Mouse (Mus musculus): Measurements from ENCODE around the gene Wbp2. TPM values are rescaled to one million over a fixed set of nuclear protein-coding genes. Genes with fewer than 3 reads are reported as not detected.

Wbp2 gene
- polyA plus RNA-seq, 1 experiment: 124 TPM

- peak overlapping the region; percentile 72 for H3K4me3 ChIP-seq (ENCODE audit: insufficient read depth, low read depth, low read length)
- peaks cover 8% of the 10 kb centered on the region; the same call in 1 of the 2 replicates for H3K4me1 ChIP-seq (ENCODE audit: control insufficient read depth, insufficient read depth, insufficient read length, low read length)
- peak overlapping the region; percentile 94 for H3K27ac ChIP-seq (replicated peaks; ENCODE audit: low read depth, low read length)
Observed at GRCm38 (mm10) chr11:116087194-116088130, 667 bp upstream of the Wbp2 start.

DNA sequence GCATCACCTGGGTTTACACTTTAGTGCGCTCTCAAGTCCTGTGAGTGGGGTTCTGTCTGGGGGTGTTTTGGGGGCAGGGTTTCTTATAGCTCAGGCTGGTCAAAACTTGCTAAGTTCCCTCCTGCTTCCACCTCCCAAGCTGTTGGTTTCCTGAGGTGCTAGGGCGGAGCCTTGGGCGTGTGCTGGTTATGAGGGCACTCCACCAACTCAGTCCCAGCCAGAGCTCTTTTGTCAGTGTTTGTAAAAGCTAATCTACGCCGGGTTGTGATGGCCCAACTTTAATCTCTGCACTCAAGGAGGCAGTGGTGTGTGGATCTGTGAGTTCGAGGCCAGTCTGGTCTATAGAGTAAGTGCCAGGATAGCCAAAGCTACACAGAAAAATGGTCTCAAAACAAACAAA lies 2.6 kb downstream of the Wbp2 start:
- Histone ChIP-seq H3K4me1 (ENCODE audit: control insufficient read depth, insufficient read depth, insufficient read length, low read length) (peaks cover 8% of the 10 kb centered on the region; the same call in 1 of the 2 replicates), H3K4me3 (ENCODE audit: insufficient read depth, low read depth, low read length) (no peak overlapping the region), H3K27ac (replicated peaks; ENCODE audit: low read depth, low read length) (no peak overlapping the region)

GRCm38 (mm10) chr11:116083096-116083672 lies 3.6 kb downstream of the Wbp2 start:
- Histone ChIP-seq H3K4me3 (ENCODE audit: insufficient read depth, low read depth, low read length) (no peak overlapping the region), H3K27ac (replicated peaks; ENCODE audit: low read depth, low read length) (no peak overlapping the region), H3K4me1 (ENCODE audit: control insufficient read depth, insufficient read depth, insufficient read length, low read length) (peaks cover 8% of the 10 kb centered on the region; the same call in 1 of the 2 replicates)

- Histone ChIP-seq H3K27ac (replicated peaks; ENCODE audit: low read depth, low read length) (no peak overlapping the region), H3K4me3 (ENCODE audit: insufficient read depth, low read depth, low read length) (no peak overlapping the region), H3K4me1 (ENCODE audit: control insufficient read depth, insufficient read depth, insufficient read length, low read length) (peaks cover 4% of the 10 kb centered on the region; the same call in 1 of the 2 replicates)
Observed at GRCm38 (mm10) chr11:116081081-116081480, 5.7 kb downstream of the Wbp2 start.

- Histone ChIP-seq H3K4me3 (ENCODE audit: insufficient read depth, low read depth, low read length) (no peak overlapping the region), H3K27ac (replicated peaks; ENCODE audit: low read depth, low read length) (no peak overlapping the region), H3K4me1 (ENCODE audit: control insufficient read depth, insufficient read depth, insufficient read length, low read length) (no peaks in the 10 kb centered on the region)
Observed at GRCm38 (mm10) chr11:116079511-116079910, 7.3 kb downstream of the Wbp2 start.

DNA sequence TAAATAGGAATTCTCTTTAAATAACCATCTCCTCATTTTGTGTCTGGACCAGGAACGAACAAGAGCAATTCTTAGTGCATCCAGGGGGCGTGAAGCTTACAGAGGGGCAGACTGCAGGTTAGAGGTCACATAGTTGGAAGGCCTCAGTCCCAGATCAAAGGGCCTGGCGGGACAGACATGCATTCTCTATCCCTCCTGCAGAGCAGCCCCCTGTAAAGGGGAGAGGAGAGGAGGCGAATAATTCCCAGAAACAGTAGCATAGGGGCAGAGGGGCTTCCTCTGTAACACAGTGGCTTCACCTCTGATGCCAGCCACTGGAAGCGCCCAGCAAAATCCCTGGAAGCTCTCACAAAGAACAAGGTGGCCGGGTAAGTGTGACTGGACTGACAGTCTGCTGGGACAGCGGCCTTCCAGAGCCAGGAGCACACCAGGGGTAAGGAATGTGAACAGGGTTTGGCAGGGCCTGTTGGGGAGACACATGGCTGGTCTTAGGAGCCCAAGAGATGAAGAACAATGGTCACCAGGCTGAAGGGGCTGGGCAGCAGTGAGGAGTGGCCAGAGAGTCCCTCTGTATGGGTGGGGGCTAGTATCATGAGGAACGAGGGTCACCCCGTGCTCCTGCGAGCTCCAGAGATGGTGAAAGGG lies 8.0 kb downstream of the Wbp2 start:
- Histone ChIP-seq H3K27ac (replicated peaks; ENCODE audit: low read depth, low read length) (no peak overlapping the region), H3K4me3 (ENCODE audit: insufficient read depth, low read depth, low read length) (no peak overlapping the region), H3K4me1 (ENCODE audit: control insufficient read depth, insufficient read depth, insufficient read length, low read length) (no peaks in the 10 kb centered on the region)

- peak overlapping the region; percentile 38 for H3K4me3 ChIP-seq (ENCODE audit: insufficient read depth, low read depth, low read length)
- H3K27ac ChIP-seq (replicated peaks; ENCODE audit: low read depth, low read length): no peak overlapping the region
- no peaks in the 10 kb centered on the region for H3K4me1 ChIP-seq (ENCODE audit: control insufficient read depth, insufficient read depth, insufficient read length, low read length)
Observed at GRCm38 (mm10) chr11:116078221-116078620, 8.6 kb downstream of the Wbp2 start.

DNA sequence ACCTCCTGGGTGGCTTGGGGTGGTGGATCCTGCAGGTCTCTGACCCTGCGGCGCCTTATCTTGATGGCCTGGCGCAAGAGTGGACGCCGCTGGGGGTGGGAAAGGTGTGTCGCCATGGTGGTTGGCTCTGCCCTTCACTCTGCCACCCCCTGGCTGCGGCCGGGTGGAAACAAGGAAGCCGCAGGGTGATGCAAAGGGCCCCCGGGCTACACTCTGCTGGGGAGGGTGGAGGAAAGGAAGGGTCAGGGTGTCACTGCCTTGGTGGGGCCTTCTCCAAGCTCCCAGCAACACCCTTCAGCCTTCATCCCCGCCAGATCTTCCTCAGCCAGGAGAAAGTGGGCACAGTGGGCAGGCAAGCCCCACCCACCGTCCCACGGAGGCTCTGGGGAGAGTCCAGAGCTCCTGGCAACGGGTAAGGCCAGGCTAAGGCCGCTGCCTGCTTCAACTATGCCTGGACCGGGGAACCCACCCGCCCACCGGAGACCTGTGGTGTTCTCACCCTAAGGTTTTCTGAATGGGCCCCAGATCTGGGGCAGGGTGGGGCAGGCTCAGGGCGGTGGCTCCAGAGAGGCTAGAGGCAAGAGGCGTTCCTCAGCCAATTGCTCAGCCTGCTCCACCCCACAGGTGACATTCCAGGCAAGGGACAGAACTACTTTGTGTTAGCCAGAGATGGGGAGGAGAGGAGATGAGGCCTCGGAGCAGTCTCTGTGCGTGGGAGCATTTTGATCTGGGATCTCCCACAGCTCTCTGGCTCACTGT lies 9.2 kb downstream of the Wbp2 start, which contains the start of gene Unc13d:
Gene Unc13d (minus strand): TSS at position 516 of the 759 bp plus-strand sequence.
- Histone ChIP-seq H3K4me1 (ENCODE audit: control insufficient read depth, insufficient read depth, insufficient read length, low read length) (no peaks in the 10 kb centered on the region), H3K4me3 (ENCODE audit: insufficient read depth, low read depth, low read length) (peak within 1 kb of the TSS; percentile 38), H3K27ac (replicated peaks; ENCODE audit: low read depth, low read length) (no peak within 1 kb of the TSS)

GRCm38 (mm10) chr11:116076836-116077235 lies 10.0 kb downstream of the Wbp2 start:
- peak overlapping the region; percentile 38; the same call in 1 of the 2 replicates for H3K4me3 ChIP-seq (ENCODE audit: insufficient read depth, low read depth, low read length)
- no peak overlapping the region for H3K27ac ChIP-seq (replicated peaks; ENCODE audit: low read depth, low read length)

GRCm38 (mm10) chr11:116076266-116076540 lies 10.6 kb downstream of the Wbp2 start:
- H3K4me1 ChIP-seq (ENCODE audit: control insufficient read depth, insufficient read depth, insufficient read length, low read length): no peaks in the 10 kb centered on the region
- H3K4me3 ChIP-seq (ENCODE audit: insufficient read depth, low read depth, low read length): no peak overlapping the region
- H3K27ac ChIP-seq (replicated peaks; ENCODE audit: low read depth, low read length): no peak overlapping the region

More at GRCm38 (mm10) chr11:116076836-116077235, 10.0 kb downstream of the Wbp2 start:
- no peaks in the 10 kb centered on the region for H3K4me1 ChIP-seq (ENCODE audit: control insufficient read depth, insufficient read depth, insufficient read length, low read length)

- Histone ChIP-seq H3K4me3 (ENCODE audit: insufficient read depth, low read depth, low read length) (no peak overlapping the region), H3K27ac (replicated peaks; ENCODE audit: low read depth, low read length) (no peak overlapping the region), H3K4me1 (ENCODE audit: control insufficient read depth, insufficient read depth, insufficient read length, low read length) (no peaks in the 10 kb centered on the region)
Observed at GRCm38 (mm10) chr11:116075539-116076265, 11.1 kb downstream of the Wbp2 start.

DNA sequence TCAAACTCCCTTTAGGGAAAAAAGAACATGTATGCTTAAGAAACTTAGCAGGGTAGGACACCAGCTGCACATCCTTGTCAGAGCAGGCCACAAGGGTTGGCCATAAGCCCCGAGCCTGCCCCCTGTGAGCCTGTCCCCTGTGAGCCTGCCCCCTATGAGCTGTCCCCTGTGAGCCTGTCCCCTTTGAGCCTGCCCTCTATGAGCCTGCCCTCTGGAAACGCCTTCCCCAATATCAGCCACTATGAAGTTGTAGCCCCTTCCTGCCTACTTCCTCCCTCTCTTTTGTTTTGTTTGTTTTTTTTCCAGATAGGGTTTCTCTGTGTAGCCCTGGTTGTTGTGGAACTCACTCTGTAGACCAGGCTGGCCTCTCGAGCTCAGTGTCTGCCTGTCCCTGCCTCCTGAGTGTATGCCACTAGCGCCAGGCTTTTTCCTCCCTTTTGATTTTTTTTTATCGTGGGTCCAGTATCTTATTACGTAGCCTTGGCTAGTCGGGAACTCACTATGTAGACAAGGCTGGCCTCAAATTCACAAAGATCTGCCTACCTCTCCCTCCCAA lies 12.3 kb downstream of the Wbp2 start:
- no peaks in the 10 kb centered on the region for H3K4me1 ChIP-seq (ENCODE audit: control insufficient read depth, insufficient read depth, insufficient read length, low read length)
- H3K27ac ChIP-seq (replicated peaks; ENCODE audit: low read depth, low read length): no peak overlapping the region

GRCm38 (mm10) chr11:116072608-116073007 lies 14.2 kb downstream of the Wbp2 start:
- Histone ChIP-seq H3K4me1 (ENCODE audit: control insufficient read depth, insufficient read depth, insufficient read length, low read length) (no peaks in the 10 kb centered on the region), H3K4me3 (ENCODE audit: insufficient read depth, low read depth, low read length) (no peak overlapping the region), H3K27ac (replicated peaks; ENCODE audit: low read depth, low read length) (no peak overlapping the region)

More for the DNA sequence above, 12.3 kb downstream of the Wbp2 start:
- H3K4me3 ChIP-seq (ENCODE audit: insufficient read depth, low read depth, low read length): no peak overlapping the region

- no peak overlapping the region for H3K27ac ChIP-seq (replicated peaks; ENCODE audit: low read depth, low read length)
- H3K4me3 ChIP-seq (ENCODE audit: insufficient read depth, low read depth, low read length): no peak overlapping the region
- no peaks in the 10 kb centered on the region for H3K4me1 ChIP-seq (ENCODE audit: control insufficient read depth, insufficient read depth, insufficient read length, low read length)
Observed at GRCm38 (mm10) chr11:116071510-116071909, 15.3 kb downstream of the Wbp2 start.

All from brown adipose tissue, adult 24 weeks (tissue).